Mouse (Mus musculus): Measurements from ENCODE around the gene Foxs1.
A peak's percentile ranks its signal among the peaks of the same experiment; 100 is the strongest.

- TF ChIP-seq CTCF (IDR thresholded peaks at IDR 0.05; ENCODE audit: low read depth): peak; percentile 71
- no peak for TF ChIP-seq EP300 (IDR thresholded peaks at IDR 0.05; ENCODE audit: low read depth)
Measured at GRCm38 (mm10) chr2:152933614-152934013, 606 bp upstream of the Foxs1 start.
